Mouse (Mus musculus) small intestine, adult 2 months (tissue): ENCODE measurements around the gene Zan. TPM values are rescaled to one million over a fixed set of nuclear protein-coding genes. Genes with fewer than 3 reads are reported as not detected.

Source experiments
- H3K27ac ChIP-seq: fragments of 200-500 bp; 2 replicates; pipeline ENCODE4 v1.5.1; 2012; ENCODE audit warnings: low read depth, low read length, control low read depth, inconsistent platforms; ENCODE audit not compliant: insufficient read depth
- H3K27me3 ChIP-seq: fragments of 200-500 bp; 2 replicates; pipeline ENCODE4 v1.6.1; 2012; ENCODE audit warnings: mild to moderate bottlenecking, moderate library complexity, low read length, inconsistent platforms; ENCODE audit not compliant: control insufficient read depth, insufficient read depth
- H3K36me3 ChIP-seq: fragments of 200-500 bp; 2 replicates; pipeline ENCODE4 v1.6.1; 2012; ENCODE audit warnings: mild to moderate bottlenecking, low read length, control low read depth, inconsistent platforms; ENCODE audit not compliant: control insufficient read depth, insufficient read depth
- H3K4me1 ChIP-seq: fragments of 200-500 bp; 2 replicates; pipeline ENCODE4 v1.6.1; 2012; ENCODE audit warnings: low read length, inconsistent platforms, mixed read lengths; ENCODE audit not compliant: control insufficient read depth, insufficient read depth, insufficient read length
- H3K4me3 ChIP-seq: fragments of 200-500 bp; 2 replicates; pipeline ENCODE4 v1.5.1; 2012; ENCODE audit warnings: low read depth, mild to moderate bottlenecking, control low read depth, inconsistent platforms, low read length, moderate library complexity
- CTCF ChIP-seq: fragments of 200-500 bp; IDR thresholded peaks from 2 replicates; pipeline ENCODE4 v1.5.1; 2012; ENCODE audit warnings: low read depth, mild to moderate bottlenecking, control low read depth, inconsistent platforms, low read length, moderate library complexity, mixed read lengths; ENCODE audit not compliant: insufficient replicate concordance, insufficient read length; ENCODE audit errors: extremely low read depth
- POLR2A ChIP-seq: fragments of 200-500 bp; IDR thresholded peaks from 2 replicates; pipeline ENCODE4 v1.6.1; 2012; ENCODE audit warnings: low read depth, mild to moderate bottlenecking, control low read depth, inconsistent platforms, low read length, moderate library complexity
- WGBS: fragments of 180-500 bp; shearing (Covaris S2); methylation state at CpG from one replicate; pipeline ENCODE4 v1.1.7; 2018; 5-methylcytosine and 5-hydroxymethylcytosine counted together
- polyA plus RNA-seq: library from polyadenylated mRNA; depleted of rRNA; stranded (reverse); fragments of >200 nt; gene quantifications from 2 replicates; pipeline ENCODE4 v1.2.3, GENCODE M21; 2012

Gene Zan
- polyA plus RNA-seq, 1 experiment, result 2.3 TPM

GRCm38 (mm10) chr5:137511706-137512105 lies 34.8 kb upstream of the Zan start:
- H3K36me3 ChIP-seq, result no peaks in the 10 kb centered on the region
- 76% methylated on average over 3 of the region's 3 CpGs for WGBS
- no peak overlapping the region for H3K4me3 ChIP-seq

GRCm38 (mm10) chr5:137510573-137511390 lies 33.9 kb upstream of the Zan start:
- WGBS, result 1% methylated on average over 71 of the region's 83 CpGs
- H3K27ac ChIP-seq, result no peak overlapping the region

More at GRCm38 (mm10) chr5:137511706-137512105, 34.8 kb upstream of the Zan start:
- TF ChIP-seq CTCF, result no peak
- no peak for TF ChIP-seq POLR2A
- Histone ChIP-seq H3K27me3 (no peaks in the 10 kb centered on the region), H3K4me1 (peaks cover 7% of the 10 kb centered on the region; the same call in 1 of the 2 replicates), H3K27ac (no peak overlapping the region)

GRCm38 (mm10) chr5:137510014-137510501 lies 33.2 kb upstream of the Zan start:
- TF ChIP-seq POLR2A (no peak), CTCF (no peak)
- WGBS, result 1% methylated on average over 49 of the region's 52 CpGs
- Histone ChIP-seq H3K27me3 (no peaks in the 10 kb centered on the region), H3K4me3 (peak overlapping the region; percentile 97), H3K27ac (no peak overlapping the region), H3K36me3 (no peaks in the 10 kb centered on the region), H3K4me1 (peaks cover 7% of the 10 kb centered on the region; the same call in 1 of the 2 replicates)

More at GRCm38 (mm10) chr5:137510573-137511390, 33.9 kb upstream of the Zan start:
- no peaks in the 10 kb centered on the region for H3K27me3 ChIP-seq
- TF ChIP-seq CTCF (no peak), POLR2A (no peak)
- H3K4me1 ChIP-seq, result peaks cover 7% of the 10 kb centered on the region; the same call in 1 of the 2 replicates
- peak overlapping the region; percentile 97 for H3K4me3 ChIP-seq
- no peaks in the 10 kb centered on the region for H3K36me3 ChIP-seq

GRCm38 (mm10) chr5:137504041-137504440 lies 27.2 kb upstream of the Zan start:
- peaks cover 3% of the 10 kb centered on the region; the same call in 1 of the 2 replicates for H3K4me1 ChIP-seq
- no peaks in the 10 kb centered on the region for H3K27me3 ChIP-seq
- no peaks in the 10 kb centered on the region for H3K36me3 ChIP-seq
- no peak for TF ChIP-seq POLR2A
- TF ChIP-seq CTCF, result peak; percentile 23; the same call in 1 of the 2 replicates
- H3K27ac ChIP-seq, result no peak overlapping the region
- no peak overlapping the region for H3K4me3 ChIP-seq
- 65% methylated on average over 6 of the region's 6 CpGs for WGBS

- under 1% methylated on average over 27 of the region's 30 CpGs for WGBS
- peak overlapping the region; percentile 79 for H3K27ac ChIP-seq
These were observed 25.8 kb upstream of the Zan start for GRCm38 (mm10) chr5:137502667-137503110.

DNA sequence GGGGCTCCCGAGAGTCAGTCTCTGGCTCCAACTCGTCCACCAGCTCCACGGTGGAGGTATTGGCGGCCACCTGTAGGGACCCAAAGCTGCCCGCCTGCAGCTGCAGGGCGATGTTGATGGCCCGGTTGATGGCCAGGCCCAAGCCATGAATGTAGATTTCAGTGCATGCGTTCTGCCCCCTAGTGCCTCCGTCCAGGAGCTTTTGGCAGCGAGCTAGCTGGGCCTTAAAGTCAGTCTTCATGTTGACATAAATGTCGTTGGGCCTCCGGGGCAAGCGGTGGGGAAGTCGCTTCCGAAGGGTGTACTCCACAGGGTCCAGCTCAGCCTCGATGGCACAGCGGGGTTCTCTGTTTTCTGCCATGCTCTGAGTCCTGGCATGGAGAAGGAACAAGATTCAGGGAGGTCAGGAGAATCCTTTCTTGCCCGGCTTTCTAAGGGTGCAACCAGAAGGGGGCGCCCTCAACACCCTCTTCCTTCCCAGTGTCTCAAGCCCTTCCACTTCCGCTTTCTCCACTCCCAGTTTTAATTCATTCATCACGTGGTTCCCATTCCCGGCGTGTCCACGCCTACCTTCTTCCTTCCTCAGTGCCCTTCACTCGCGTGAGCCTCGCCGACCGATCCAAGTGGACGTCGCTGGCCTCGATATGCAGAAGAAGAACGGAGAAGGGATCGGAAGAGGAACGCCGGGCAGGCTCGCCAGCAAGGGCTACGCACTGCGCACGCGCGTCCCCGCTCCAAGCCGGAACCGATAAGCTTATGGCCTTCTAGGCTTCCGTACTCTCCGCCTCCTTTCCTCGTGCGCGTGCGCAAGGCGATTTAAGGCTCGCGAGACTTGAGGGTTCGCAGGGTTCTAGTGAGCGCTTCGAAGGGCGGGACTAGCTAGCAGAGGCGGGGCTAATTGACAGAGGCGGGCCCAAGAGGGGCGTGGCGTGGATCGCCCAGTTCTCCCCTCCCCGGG lies 25.1 kb upstream of the Zan start, which contains the start of gene Pop7:
Gene Pop7 (minus strand): TSS at position 810 of the 958 bp plus-strand sequence.
- no peaks in the 10 kb centered on the region for H3K36me3 ChIP-seq
- TF ChIP-seq CTCF (peak; percentile 94), POLR2A (no peak)
- peak within 1 kb of the TSS; percentile 74 for H3K4me3 ChIP-seq
- no peaks in the 10 kb centered on the region for H3K27me3 ChIP-seq
- peak within 1 kb of the TSS; percentile 96 for H3K27ac ChIP-seq
- H3K4me1 ChIP-seq, result peaks cover 3% of the 10 kb centered on the region; the same call in 1 of the 2 replicates
- WGBS, result under 1% methylated on average over 64 of the region's 64 CpGs

More at GRCm38 (mm10) chr5:137502667-137503110, 25.8 kb upstream of the Zan start:
- peaks cover 3% of the 10 kb centered on the region; the same call in 1 of the 2 replicates for H3K4me1 ChIP-seq
- TF ChIP-seq POLR2A, result no peak; the same call in 1 of the 2 replicates
- peak; percentile 84 for TF ChIP-seq CTCF
- H3K4me3 ChIP-seq, result peak overlapping the region; percentile 74
- H3K27me3 ChIP-seq, result no peaks in the 10 kb centered on the region
- no peaks in the 10 kb centered on the region for H3K36me3 ChIP-seq
